Mouse (Mus musculus): ENCODE results near the gene Gng2. TPM values are rescaled to one million over a fixed set of nuclear protein-coding genes. Genes with fewer than 3 reads are reported as not detected.

The Gng2 gene
- polyA plus RNA-seq, 1 experiment from 2014 or later: 213 TPM

- Histone ChIP-seq H3K4me3 (peak overlapping the region; percentile 47), H3K9ac (peak overlapping the region; percentile 71; the same call in 1 of the 2 replicates), H3K27ac (peak overlapping the region; percentile 92; the same call in 1 of the 2 replicates), H3K4me2 (replicated peaks) (peak overlapping the region; percentile 67), H3K36me3 (no peaks in the 10 kb centered on the region), H3K27me3 (no peaks in the 10 kb centered on the region), H3K4me1 (peaks cover 55% of the 10 kb centered on the region), H3K9me3 (replicated peaks) (no peaks in the 10 kb centered on the region)
- WGBS: 76% methylated on average over 5 of the region's 5 CpGs
- ATAC-seq (ENCODE audit: low FRiP score): no peak
These were observed 3.0 kb downstream of the Gng2 start for GRCm38 (mm10) chr14:19974429-19974828.

GRCm38 (mm10) chr14:19972316-19973029 is 5.0 kb downstream of the Gng2 start:
- no peak overlapping the region for H3K27ac ChIP-seq
- ATAC-seq (ENCODE audit: low FRiP score): no peak
- no peak overlapping the region for H3K4me2 ChIP-seq (replicated peaks)
- H3K4me1 ChIP-seq: peaks cover 62% of the 10 kb centered on the region
- no peak overlapping the region for H3K9ac ChIP-seq
- WGBS: 78% methylated on average over 13 of the region's 13 CpGs
- no peaks in the 10 kb centered on the region for H3K36me3 ChIP-seq
- no peak overlapping the region for H3K4me3 ChIP-seq
- H3K9me3 ChIP-seq (replicated peaks): no peaks in the 10 kb centered on the region
- no peaks in the 10 kb centered on the region for H3K27me3 ChIP-seq

- H3K27ac ChIP-seq: no peak overlapping the region
- no peaks in the 10 kb centered on the region for H3K9me3 ChIP-seq (replicated peaks)
- H3K9ac ChIP-seq: no peak overlapping the region
- WGBS: 63% methylated on average over 3 of the region's 3 CpGs
- H3K36me3 ChIP-seq: no peaks in the 10 kb centered on the region
- no peak for ATAC-seq (ENCODE audit: low FRiP score)
- H3K4me1 ChIP-seq: peaks cover 63% of the 10 kb centered on the region
- H3K4me3 ChIP-seq: no peak overlapping the region
- no peaks in the 10 kb centered on the region for H3K27me3 ChIP-seq
- H3K4me2 ChIP-seq (replicated peaks): peak overlapping the region; percentile 1; the same call in 1 of the 2 replicates
These were observed 6.6 kb downstream of the Gng2 start for GRCm38 (mm10) chr14:19970845-19971244.

GRCm38 (mm10) chr14:19970106-19970785 is 7.2 kb downstream of the Gng2 start:
- no peak for ATAC-seq (ENCODE audit: low FRiP score)
- Histone ChIP-seq H3K27me3 (no peaks in the 10 kb centered on the region), H3K4me1 (peaks cover 63% of the 10 kb centered on the region), H3K9me3 (replicated peaks) (no peaks in the 10 kb centered on the region; the same call in 1 of the 2 replicates), H3K4me3 (no peak overlapping the region), H3K27ac (no peak overlapping the region), H3K36me3 (no peaks in the 10 kb centered on the region), H3K9ac (no peak overlapping the region), H3K4me2 (replicated peaks) (no peak overlapping the region)
- 88% methylated on average over 6 of the region's 6 CpGs for WGBS

GRCm38 (mm10) chr14:19969566-19969965 is 7.9 kb downstream of the Gng2 start:
- H3K9me3 ChIP-seq (replicated peaks): no peaks in the 10 kb centered on the region; the same call in 1 of the 2 replicates
- H3K4me2 ChIP-seq (replicated peaks): no peak overlapping the region
- no peak overlapping the region for H3K9ac ChIP-seq
- peaks cover 61% of the 10 kb centered on the region for H3K4me1 ChIP-seq
- no peaks in the 10 kb centered on the region for H3K27me3 ChIP-seq
- ATAC-seq (ENCODE audit: low FRiP score): no peak
- 86% methylated on average over 1 of the region's 1 CpGs for WGBS
- no peak overlapping the region for H3K27ac ChIP-seq
- H3K36me3 ChIP-seq: no peaks in the 10 kb centered on the region
- H3K4me3 ChIP-seq: no peak overlapping the region

- Histone ChIP-seq H3K27me3 (no peaks in the 10 kb centered on the region), H3K36me3 (no peaks in the 10 kb centered on the region), H3K4me2 (replicated peaks) (no peak overlapping the region), H3K27ac (no peak overlapping the region), H3K9ac (no peak overlapping the region), H3K9me3 (replicated peaks) (no peaks in the 10 kb centered on the region; the same call in 1 of the 2 replicates), H3K4me1 (peaks cover 60% of the 10 kb centered on the region), H3K4me3 (no peak overlapping the region)
- no peak for ATAC-seq (ENCODE audit: low FRiP score)
- WGBS: 62% methylated on average over 5 of the region's 5 CpGs
These were observed 8.4 kb downstream of the Gng2 start for GRCm38 (mm10) chr14:19969011-19969521.

- Histone ChIP-seq H3K9me3 (replicated peaks) (no peaks in the 10 kb centered on the region; the same call in 1 of the 2 replicates), H3K4me2 (replicated peaks) (no peak overlapping the region), H3K9ac (no peak overlapping the region), H3K36me3 (no peaks in the 10 kb centered on the region), H3K27me3 (no peaks in the 10 kb centered on the region), H3K4me3 (no peak overlapping the region), H3K27ac (no peak overlapping the region), H3K4me1 (peaks cover 59% of the 10 kb centered on the region)
- WGBS: 82% methylated on average over 7 of the region's 7 CpGs
- no peak for ATAC-seq (ENCODE audit: low FRiP score)
These were observed 9.0 kb downstream of the Gng2 start for GRCm38 (mm10) chr14:19968321-19969010.

- H3K36me3 ChIP-seq: no peaks in the 10 kb centered on the region
- no peaks in the 10 kb centered on the region for H3K27me3 ChIP-seq
- H3K4me2 ChIP-seq (replicated peaks): no peak overlapping the region
- H3K27ac ChIP-seq: no peak overlapping the region
- H3K4me1 ChIP-seq: peaks cover 57% of the 10 kb centered on the region
- no peak for ATAC-seq (ENCODE audit: low FRiP score)
- H3K4me3 ChIP-seq: no peak overlapping the region
- no peaks in the 10 kb centered on the region; the same call in 1 of the 2 replicates for H3K9me3 ChIP-seq (replicated peaks)
- H3K9ac ChIP-seq: no peak overlapping the region
- 72% methylated on average over 8 of the region's 8 CpGs for WGBS
These were observed 9.9 kb downstream of the Gng2 start for GRCm38 (mm10) chr14:19967482-19967881.

GRCm38 (mm10) chr14:19963961-19964505 is 13.4 kb downstream of the Gng2 start:
- no peak overlapping the region for H3K4me2 ChIP-seq (replicated peaks)
- no peaks in the 10 kb centered on the region for H3K27me3 ChIP-seq
- peaks cover 46% of the 10 kb centered on the region for H3K4me1 ChIP-seq
- H3K9me3 ChIP-seq (replicated peaks): no peaks in the 10 kb centered on the region; the same call in 1 of the 2 replicates
- H3K27ac ChIP-seq: no peak overlapping the region
- WGBS: 64% methylated on average over 5 of the region's 5 CpGs
- H3K4me3 ChIP-seq: no peak overlapping the region
- no peak for ATAC-seq (ENCODE audit: low FRiP score)
- H3K9ac ChIP-seq: no peak overlapping the region
- 0 out of 2 replicates have a peak, but pooled peaks cover 6% of the 10 kb centered on the region for H3K36me3 ChIP-seq

GRCm38 (mm10) chr14:19961924-19962915 is 15.2 kb downstream of the Gng2 start:
- 64% methylated on average over 15 of the region's 15 CpGs for WGBS
- H3K27ac ChIP-seq: peak overlapping the region; percentile 52
- peaks cover 34% of the 10 kb centered on the region for H3K4me1 ChIP-seq
- H3K9me3 ChIP-seq (replicated peaks): no peaks in the 10 kb centered on the region; the same call in 1 of the 2 replicates
- H3K4me3 ChIP-seq: no peak overlapping the region
- peak; percentile 52; the same call in 1 of the 2 replicates for ATAC-seq (ENCODE audit: low FRiP score)
- no peaks in the 10 kb centered on the region for H3K27me3 ChIP-seq
- H3K36me3 ChIP-seq: 0 out of 2 replicates have a peak, but pooled peaks cover 11% of the 10 kb centered on the region
- no peak overlapping the region for H3K9ac ChIP-seq
- no peak overlapping the region for H3K4me2 ChIP-seq (replicated peaks)

- ATAC-seq (ENCODE audit: low FRiP score): no peak
- 84% methylated on average over 9 of the region's 9 CpGs for WGBS
- peaks cover 32% of the 10 kb centered on the region for H3K4me1 ChIP-seq
These were observed 17.6 kb downstream of the Gng2 start for GRCm38 (mm10) chr14:19959860-19960259.

More at GRCm38 (mm10) chr14:19959860-19960259, 17.6 kb downstream of the Gng2 start:
- no peak overlapping the region for H3K27ac ChIP-seq
- no peak overlapping the region for H3K4me3 ChIP-seq
- H3K27me3 ChIP-seq: no peaks in the 10 kb centered on the region
- H3K4me2 ChIP-seq (replicated peaks): no peak overlapping the region
- no peak overlapping the region for H3K9ac ChIP-seq
- H3K36me3 ChIP-seq: peaks cover 23% of the 10 kb centered on the region
- H3K9me3 ChIP-seq (replicated peaks): no peaks in the 10 kb centered on the region
